13 mouse cellular contexts compared by ENCODE assay signal in genomic region chr10:8785451-8786145, GRCm38 (mm10).
DNase-seq lines count a peak whose midpoint lies in the region; ATAC-seq and TF ChIP-seq lines count a peak whose summit lies in the region.
"Had no signal": no experiment of that assay in that cellular context is flagged by ENCODE, and none has a peak within 500 bp of the region (broad histone marks: within the 10 kb centered on the region; RNA-seq: fewer than 3 reads in every experiment).

No protein-coding gene starts in this region.

- H3K4me2 ChIP-seq in hindbrain, embryonic 14.5 days (replicated peaks), result no peak overlapping the region
- H3K4me2 ChIP-seq in lung, embryonic 16.5 days (ENCODE audit: low read depth, low read length), result no peak overlapping the region
- H3K4me2 ChIP-seq in kidney, postnatal 0 days (ENCODE audit: low read length), result 0 out of 2 replicates have a peak overlapping the region, but pooled peaks have one; percentile 0
- H3K4me2 ChIP-seq in midbrain, embryonic 13.5 days (replicated peaks), result no peak overlapping the region

- no peaks in the 10 kb centered on the region for H3K9me3 ChIP-seq in hindbrain, embryonic 10.5 days
- no peaks in the 10 kb centered on the region for H3K9me3 ChIP-seq in hindbrain, embryonic 14.5 days (ENCODE audit: control insufficient read depth, low read length)
- no peaks in the 10 kb centered on the region for H3K9me3 ChIP-seq in lung, embryonic 16.5 days (ENCODE audit: control insufficient read depth, low read length)
- H3K9me3 ChIP-seq in kidney, postnatal 0 days (replicated peaks; ENCODE audit: low read length), result no peaks in the 10 kb centered on the region
- no peaks in the 10 kb centered on the region for H3K9me3 ChIP-seq in midbrain, embryonic 13.5 days

- no peaks in the 10 kb centered on the region for H3K27me3 ChIP-seq in hindbrain, embryonic 10.5 days (ENCODE audit: insufficient read depth, poor library complexity, severe bottlenecking)
- no peaks in the 10 kb centered on the region for H3K27me3 ChIP-seq in hindbrain, embryonic 14.5 days (ENCODE audit: control insufficient read depth, insufficient read depth, low read length)
- no peaks in the 10 kb centered on the region for H3K27me3 ChIP-seq in lung, embryonic 16.5 days (ENCODE audit: control insufficient read depth, insufficient read depth, low read depth, low read length)
- H3K27me3 ChIP-seq in kidney, postnatal 0 days (ENCODE audit: insufficient read depth, low read length), result no peaks in the 10 kb centered on the region
- H3K27me3 ChIP-seq in midbrain, embryonic 13.5 days, result no peaks in the 10 kb centered on the region

- DNase-seq in hindbrain, embryonic 10.5 days (ENCODE audit: low spot score), result peak; percentile 63
- DNase-seq in hindbrain, embryonic 14.5 days (ENCODE audit: low spot score), result no peak
- DNase-seq in lung, postnatal 4 days, result no peak
- DNase-seq in kidney, postnatal 0 days (ENCODE audit: low spot score), result peak; percentile 81
- peak; percentile 73 for DNase-seq in yolk sac, embryonic 10.5 days (ENCODE audit: low spot score)
- no peak for DNase-seq in left cerebral cortex, postnatal 4 days
- DNase-seq: adrenal gland, postnatal 25 days; heart, postnatal 14 days; lung, adult 2 months; thymus, adult 2 months had no signal

- H3K4me3 ChIP-seq in hindbrain, embryonic 10.5 days, result no peak overlapping the region
- H3K4me3 ChIP-seq in hindbrain, embryonic 14.5 days (replicated peaks; ENCODE audit: low read length), result no peak overlapping the region
- H3K4me3 ChIP-seq in lung, embryonic 16.5 days (ENCODE audit: low read length), result no peak overlapping the region
- H3K4me3 ChIP-seq in kidney, postnatal 0 days (replicated peaks; ENCODE audit: low read depth, low read length), result no peak overlapping the region
- H3K4me3 ChIP-seq in midbrain, embryonic 13.5 days (replicated peaks), result no peak overlapping the region

- peak overlapping the region; percentile 41 for H3K27ac ChIP-seq in hindbrain, embryonic 10.5 days
- H3K27ac ChIP-seq in hindbrain, embryonic 14.5 days, result no peak overlapping the region
- no peak overlapping the region for H3K27ac ChIP-seq in lung, embryonic 16.5 days (ENCODE audit: low read length)
- peak overlapping the region; percentile 67 for H3K27ac ChIP-seq in kidney, postnatal 0 days
- no peak overlapping the region for H3K27ac ChIP-seq in midbrain, embryonic 13.5 days

- peaks cover 27% of the 10 kb centered on the region for H3K36me3 ChIP-seq in hindbrain, embryonic 10.5 days
- no peaks in the 10 kb centered on the region for H3K36me3 ChIP-seq in hindbrain, embryonic 14.5 days (replicated peaks; ENCODE audit: control insufficient read depth, insufficient read depth)
- peaks cover 7% of the 10 kb centered on the region for H3K36me3 ChIP-seq in lung, embryonic 16.5 days (ENCODE audit: control insufficient read depth, insufficient read depth, low read length)
- peaks cover 11% of the 10 kb centered on the region for H3K36me3 ChIP-seq in kidney, postnatal 0 days (ENCODE audit: insufficient read depth, low read length)
- H3K36me3 ChIP-seq in midbrain, embryonic 13.5 days, result no peaks in the 10 kb centered on the region; the same call in 1 of the 2 replicates
- H3K36me3 ChIP-seq: G1E had no signal

- no peak for ATAC-seq in hindbrain, embryonic 14.5 days (ENCODE audit: low FRiP score)
- peak; percentile 18; the same call in 1 of the 2 replicates for ATAC-seq in lung, embryonic 16.5 days (ENCODE audit: low read depth)
- ATAC-seq in kidney, postnatal 0 days (replicated peaks; ENCODE audit: low FRiP score, low read depth), result 0 out of 2 replicates have a peak, but pooled peaks have one; percentile 45
- ATAC-seq in midbrain, embryonic 13.5 days, result no peak

- WGBS in hindbrain, embryonic 10.5 days, result 22% methylated on average over 11 of the region's 11 CpGs
- WGBS in hindbrain, embryonic 14.5 days, result 20% methylated on average over 11 of the region's 11 CpGs
- 21% methylated on average over 11 of the region's 11 CpGs for WGBS in lung, embryonic 16.5 days
- 20% methylated on average over 11 of the region's 11 CpGs for WGBS in kidney, postnatal 0 days
- 39% methylated on average over 11 of the region's 11 CpGs for WGBS in midbrain, embryonic 13.5 days

- H3K9ac ChIP-seq in hindbrain, embryonic 14.5 days, result no peak overlapping the region
- no peak overlapping the region for H3K9ac ChIP-seq in lung, embryonic 16.5 days (ENCODE audit: low read length)
- H3K9ac ChIP-seq in kidney, postnatal 0 days (ENCODE audit: low read depth, low read length), result no peak overlapping the region
- no peak overlapping the region for H3K9ac ChIP-seq in midbrain, embryonic 13.5 days (replicated peaks)

- no peak for TF ChIP-seq CTCF in kidney, postnatal 0 days (IDR thresholded peaks at IDR 0.05; ENCODE audit: low read depth)

- intact Hi-C loops in left cerebral cortex, postnatal 4 days (cut with DNase I), result no loop called here

- peaks cover 33% of the 10 kb centered on the region for H3K4me1 ChIP-seq in hindbrain, embryonic 10.5 days (replicated peaks)
- H3K4me1 ChIP-seq in hindbrain, embryonic 14.5 days (replicated peaks; ENCODE audit: control insufficient read depth, insufficient read depth, low read length), result 0 out of 2 replicates have a peak, but pooled peaks cover 9% of the 10 kb centered on the region
- H3K4me1 ChIP-seq in lung, embryonic 16.5 days (replicated peaks; ENCODE audit: control insufficient read depth, insufficient read depth, low read length), result peaks cover 15% of the 10 kb centered on the region
- H3K4me1 ChIP-seq in kidney, postnatal 0 days (replicated peaks; ENCODE audit: insufficient read depth, low read length), result peaks cover 19% of the 10 kb centered on the region; the same call in 1 of the 2 replicates
- peaks cover 16% of the 10 kb centered on the region for H3K4me1 ChIP-seq in midbrain, embryonic 13.5 days (replicated peaks)

Comparison
In these comparisons a context has a peak if more than half of its experiments do, and no peak if none do; other contexts are left out.
1. DNase-seq: peak in hindbrain, embryonic 10.5 days (single experiment), kidney, postnatal 0 days (single experiment) and yolk sac, embryonic 10.5 days (single experiment); none in hindbrain, embryonic 14.5 days (single experiment), lung, postnatal 4 days (0 of 2) and left cerebral cortex, postnatal 4 days (single experiment).
2. H3K27ac ChIP-seq: peak in hindbrain, embryonic 10.5 days (single experiment) and kidney, postnatal 0 days (single experiment); none in hindbrain, embryonic 14.5 days (single experiment), lung, embryonic 16.5 days (single experiment) and midbrain, embryonic 13.5 days (single experiment).
3. ATAC-seq: peak in lung, embryonic 16.5 days (single experiment) and kidney, postnatal 0 days (single experiment); none in hindbrain, embryonic 14.5 days (single experiment) and midbrain, embryonic 13.5 days (single experiment).